Mouse (Mus musculus) stomach, postnatal 0 days (tissue): ENCODE data around the gene Dpep2nb.

Experiments used
- CTCF ChIP-seq: IDR thresholded peaks from 2 replicates; pipeline ENCODE4 v1.5.1; 2016; ENCODE audit warnings: antibody characterized with exemption, low read depth, mild to moderate bottlenecking, moderate library complexity
- EP300 ChIP-seq: optimal IDR thresholded peaks from 2 replicates; pipeline ENCODE3; 2016; ENCODE audit warnings: antibody characterized with exemption

- TF ChIP-seq CTCF, result no peak
- no peak for TF ChIP-seq EP300
These were observed 49.3 kb upstream of the Dpep2nb start for GRCm38 (mm10) chr8:106055038-106055437.
